Mouse (Mus musculus) stomach, postnatal 0 days (tissue): ENCODE data around the gene Zfp318.

Source experiments
- CTCF ChIP-seq: IDR thresholded peaks from 2 replicates; pipeline ENCODE4 v1.5.1; 2016; ENCODE audit warnings: antibody characterized with exemption, low read depth, mild to moderate bottlenecking, moderate library complexity
- EP300 ChIP-seq: optimal IDR thresholded peaks from 2 replicates; pipeline ENCODE3; 2016; ENCODE audit warnings: antibody characterized with exemption

- TF ChIP-seq CTCF, result no peak
- TF ChIP-seq EP300, result no peak
Measured at GRCm38 (mm10) chr17:46433627-46434026, 50.1 kb downstream of the Zfp318 start.
